Mouse (Mus musculus): Measurements from ENCODE around the gene Cd180.

The Cd180 gene

GRCm38 (mm10) chr13:102739720-102740535 lies 46.6 kb downstream of the Cd180 start:
- no peak for DNase-seq (ENCODE audit: low spot score)

DNA sequence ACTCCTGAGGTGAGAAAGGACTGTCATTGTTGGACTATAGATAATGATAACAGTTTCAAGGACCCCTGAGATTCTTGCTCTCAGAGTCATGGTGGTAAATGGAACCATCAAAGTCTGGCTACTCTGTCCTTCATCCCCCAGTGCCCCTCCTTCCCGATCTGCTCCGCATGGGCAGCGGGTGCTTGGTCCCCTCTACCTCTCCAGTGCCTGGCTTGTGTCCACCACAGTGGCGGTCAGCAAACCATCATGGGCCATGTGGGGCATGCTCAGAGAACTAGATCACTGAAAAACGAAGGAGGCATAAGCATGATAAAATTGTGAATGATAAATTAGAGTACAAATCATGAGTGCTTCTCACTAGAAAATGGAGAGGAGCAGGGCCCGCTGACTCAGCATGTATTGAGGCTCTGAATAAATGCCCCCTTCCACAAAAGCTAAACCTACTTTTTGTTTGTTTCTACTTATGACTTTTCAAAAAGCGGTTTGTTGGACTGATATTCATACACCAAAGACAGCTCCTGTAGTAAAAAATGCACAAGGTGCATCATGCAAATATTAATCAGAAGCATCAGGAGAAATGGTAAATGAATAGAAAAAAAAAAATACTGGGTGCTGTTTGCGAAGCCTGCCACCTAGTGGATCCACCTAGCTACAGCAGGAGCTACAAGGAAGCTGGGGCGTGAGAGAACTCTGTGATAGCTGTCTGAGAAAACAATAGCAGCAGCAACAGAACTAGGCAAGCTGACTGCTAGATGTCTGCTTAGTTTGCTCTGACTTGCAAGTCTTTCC lies 51.3 kb downstream of the Cd180 start:
- DNase-seq (ENCODE audit: low spot score), result no peak

DNA sequence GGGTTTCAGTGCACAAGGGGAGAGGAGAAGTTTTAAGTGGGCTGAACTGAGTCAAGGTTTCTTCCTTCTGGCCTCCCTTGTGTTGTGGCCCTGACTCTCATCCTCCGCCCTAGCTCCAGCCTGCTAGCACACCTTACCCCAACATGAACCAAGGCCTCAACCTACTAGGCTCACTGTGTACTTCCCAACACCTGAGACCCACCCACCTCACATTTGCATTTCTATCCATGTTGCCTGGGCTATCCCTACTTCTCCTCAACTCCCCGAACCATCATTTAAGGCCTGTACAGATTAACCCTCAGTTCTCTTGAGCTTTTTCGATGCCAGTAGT lies 51.9 kb downstream of the Cd180 start:
- DNase-seq (ENCODE audit: low spot score), result no peak

- no peak for DNase-seq (ENCODE audit: low spot score)
These were observed 52.4 kb downstream of the Cd180 start for GRCm38 (mm10) chr13:102745626-102746342.

DNA sequence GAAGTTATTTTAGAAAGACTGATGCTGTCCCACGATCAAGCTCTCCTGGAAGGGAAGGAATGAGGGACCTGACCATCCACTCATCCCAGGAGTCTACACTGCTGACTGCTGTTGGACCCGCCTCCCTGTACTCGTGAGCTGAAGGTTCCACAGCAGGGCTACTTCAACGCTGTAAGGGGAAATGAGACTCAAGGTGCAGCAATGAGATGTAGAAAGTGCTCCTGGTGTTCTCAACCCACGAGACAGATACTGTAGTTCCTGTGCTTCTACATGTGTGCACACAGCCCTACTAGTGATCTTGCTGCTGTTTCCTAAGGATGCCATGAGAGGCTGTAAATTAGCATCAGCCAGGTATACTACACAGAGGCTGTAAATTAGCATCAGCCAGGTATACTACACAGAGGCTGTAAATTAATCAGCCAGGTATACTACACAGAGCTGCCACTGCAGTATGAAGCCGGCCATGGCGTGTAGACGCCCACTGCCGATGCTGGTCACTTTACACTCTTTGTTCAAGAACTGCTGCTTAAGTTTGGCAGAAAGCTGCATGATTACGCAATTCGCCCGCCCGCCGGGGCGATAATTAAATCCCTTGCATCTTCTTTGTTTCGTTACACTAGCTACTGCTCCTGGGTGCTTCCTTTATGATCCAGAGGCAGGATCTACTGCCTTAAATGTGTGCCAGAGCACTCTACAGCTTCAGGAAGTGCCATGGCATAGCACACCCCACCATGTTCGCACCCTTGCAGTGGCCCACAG lies 53.6 kb downstream of the Cd180 start:
- no peak for DNase-seq (ENCODE audit: low spot score)

GRCm38 (mm10) chr13:102749194-102749593 lies 55.8 kb downstream of the Cd180 start:
- no peak for DNase-seq (ENCODE audit: low spot score)

GRCm38 (mm10) chr13:102749891-102750290 lies 56.5 kb downstream of the Cd180 start:
- DNase-seq (ENCODE audit: low spot score), result no peak

GRCm38 (mm10) chr13:102753714-102754556 lies 60.6 kb downstream of the Cd180 start:
- DNase-seq (ENCODE audit: low spot score), result no peak

DNA sequence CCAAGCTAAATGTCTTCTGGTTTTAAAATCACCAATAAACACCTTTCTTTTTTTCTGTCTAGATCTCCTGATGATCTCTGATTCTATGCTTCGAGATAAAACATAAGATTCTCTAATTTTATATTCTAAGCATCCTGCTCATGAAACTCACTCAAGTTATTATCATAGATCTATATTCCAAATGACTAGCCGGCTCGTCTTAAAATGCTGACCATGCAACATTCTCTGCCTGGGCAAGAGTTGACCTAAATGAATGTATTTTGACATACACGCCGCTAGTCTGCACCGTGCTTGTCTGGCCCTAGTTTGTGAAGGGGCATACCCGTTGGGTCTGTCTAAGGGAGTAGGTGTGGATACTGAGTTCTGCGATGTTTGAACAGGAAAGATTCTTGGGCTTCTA lies 61.8 kb downstream of the Cd180 start:
- DNase-seq (ENCODE audit: low spot score), result no peak

DNA sequence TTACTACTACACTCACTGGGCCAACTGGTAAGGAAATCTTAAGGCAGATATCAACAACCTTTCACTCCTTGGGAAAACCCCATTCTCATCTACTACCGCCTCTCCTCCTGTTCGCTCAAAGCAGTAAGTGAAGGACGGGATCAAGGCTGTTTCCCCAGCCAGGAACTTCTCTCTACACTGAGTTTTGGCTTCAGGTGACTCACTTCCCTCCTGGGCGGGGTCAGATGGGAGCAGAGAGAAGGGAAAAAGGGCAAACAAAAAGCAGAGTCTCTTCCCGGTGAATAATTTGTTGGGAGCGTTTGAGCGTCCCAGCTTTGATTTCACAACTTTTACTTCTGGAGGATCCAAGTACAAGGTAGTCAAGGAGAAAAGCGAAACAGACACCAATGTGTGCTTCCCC lies 62.7 kb downstream of the Cd180 start:
- DNase-seq (ENCODE audit: low spot score), result no peak

GRCm38 (mm10) chr13:102758021-102758420 lies 64.7 kb downstream of the Cd180 start:
- DNase-seq (ENCODE audit: low spot score), result no peak

GRCm38 (mm10) chr13:102761410-102761809 lies 68.1 kb downstream of the Cd180 start:
- no peak for DNase-seq (ENCODE audit: low spot score)

DNA sequence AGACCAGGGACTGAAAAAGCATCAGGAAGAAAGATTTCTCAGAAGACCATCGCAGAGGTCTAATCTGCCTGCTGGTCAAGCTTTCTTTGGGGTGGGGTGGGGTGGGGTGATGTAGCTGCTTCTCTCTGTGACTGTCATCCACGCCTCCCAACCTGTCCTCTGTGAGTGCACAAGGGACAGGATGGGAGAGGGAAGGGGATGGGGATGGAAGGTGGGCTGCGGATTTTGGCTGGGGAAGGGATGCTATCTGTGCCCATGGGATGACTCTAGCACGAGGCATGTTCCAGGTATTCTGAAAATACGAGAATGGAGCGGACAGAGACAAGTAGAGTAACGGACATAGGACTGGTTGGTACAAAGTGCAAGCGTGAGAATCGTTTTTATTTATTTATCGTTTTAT lies 68.8 kb downstream of the Cd180 start:
- DNase-seq (ENCODE audit: low spot score), result no peak

DNA sequence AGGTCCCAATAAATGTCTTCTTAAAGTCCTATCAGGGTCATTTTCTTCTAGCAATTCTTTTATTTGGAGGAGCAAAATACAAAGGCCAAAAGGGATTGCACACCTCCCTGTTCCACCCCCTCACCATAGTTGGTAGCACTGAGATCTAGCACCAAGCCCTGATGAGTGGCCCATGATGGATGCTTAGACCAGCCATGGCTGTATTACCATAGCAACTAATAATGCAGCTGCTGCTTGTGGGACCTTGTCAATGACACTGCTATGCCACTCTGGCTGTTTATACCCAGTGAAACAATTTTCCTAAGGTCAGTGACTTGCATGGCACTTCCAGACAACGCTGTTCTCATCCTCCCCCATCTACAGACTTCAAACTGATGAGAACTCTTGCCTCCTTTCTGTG lies 70.9 kb downstream of the Cd180 start:
- DNase-seq (ENCODE audit: low spot score), result no peak

DNA sequence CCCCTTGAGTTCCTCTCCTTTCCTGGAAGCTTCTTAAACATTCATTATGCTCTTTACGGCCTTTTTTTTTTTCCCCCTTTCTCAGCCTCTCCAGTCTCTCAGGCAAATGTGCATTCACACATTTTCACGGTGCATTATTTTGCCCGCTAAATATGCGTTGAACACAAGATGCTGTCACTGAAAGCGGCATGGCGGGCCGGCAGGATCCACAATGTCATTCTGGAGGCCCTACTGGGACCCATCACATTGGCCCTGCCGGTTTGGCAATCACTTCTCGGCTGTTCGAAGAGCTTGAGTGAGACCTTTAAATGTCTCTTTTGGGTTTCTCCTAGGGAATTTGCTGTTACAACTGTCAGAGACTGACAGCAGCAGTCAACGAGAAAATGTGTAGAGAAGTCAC lies 71.9 kb downstream of the Cd180 start:
- no peak for DNase-seq (ENCODE audit: low spot score)

- no peak for DNase-seq (ENCODE audit: low spot score)
These were observed 73.8 kb downstream of the Cd180 start for GRCm38 (mm10) chr13:102767110-102767509.

DNA sequence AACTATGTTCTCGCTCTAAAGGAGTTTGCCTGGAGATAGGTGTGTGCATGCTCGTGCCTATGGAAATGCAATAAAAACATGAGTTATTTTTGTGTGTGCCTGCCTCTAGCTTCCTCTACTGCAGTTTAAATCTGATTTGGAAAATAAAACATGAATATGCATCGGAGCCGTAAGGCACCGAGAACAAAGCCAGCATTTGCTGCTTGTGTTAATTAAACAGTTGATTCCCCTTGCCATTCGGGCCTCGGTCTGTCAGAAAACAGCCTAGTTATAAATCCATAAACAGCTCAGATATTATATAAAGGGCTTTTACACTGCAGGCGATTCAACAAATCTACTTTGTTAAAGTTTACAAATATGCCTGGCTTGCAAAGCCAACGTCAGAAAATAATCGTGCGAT lies 75.2 kb downstream of the Cd180 start:
- DNase-seq (ENCODE audit: low spot score), result no peak

DNA sequence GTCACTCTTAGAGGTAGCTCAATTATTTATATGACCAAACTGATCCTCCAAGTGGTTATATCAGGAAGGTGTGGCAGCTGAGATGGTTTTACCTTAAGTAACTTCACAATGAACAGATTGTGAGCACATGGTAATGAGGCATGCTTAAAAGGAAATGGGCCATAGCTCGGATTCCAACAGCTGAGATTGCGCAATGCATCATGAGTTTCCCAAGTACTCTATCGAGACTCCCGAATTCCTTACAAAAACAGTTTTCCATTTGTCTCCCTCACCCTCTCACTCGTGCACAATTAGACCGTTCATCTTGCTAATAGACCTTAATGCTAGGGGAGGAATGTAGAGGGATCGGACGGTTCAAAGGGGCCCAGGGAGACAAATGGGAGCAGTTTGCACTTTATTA lies 76.8 kb downstream of the Cd180 start:
- no peak for DNase-seq (ENCODE audit: low spot score)

DNA sequence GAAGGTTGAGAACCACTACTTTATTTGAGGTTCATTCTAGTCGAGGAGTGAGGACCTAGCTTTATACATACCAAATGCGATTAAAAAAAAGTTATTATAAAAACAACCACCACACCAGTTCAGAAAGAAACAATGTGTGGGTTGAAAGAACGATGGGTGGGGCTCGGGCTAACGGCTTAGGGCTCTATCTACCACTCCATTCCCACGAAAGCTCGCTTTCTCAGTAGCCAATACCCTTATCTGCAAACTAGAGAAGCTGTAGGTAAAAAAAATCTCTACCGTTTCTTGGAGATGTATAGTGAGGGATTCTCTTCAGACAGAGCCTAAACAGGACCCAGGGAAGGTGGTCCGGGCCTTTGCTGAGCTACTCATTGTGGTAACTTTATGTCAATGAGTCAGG lies 79.8 kb downstream of the Cd180 start:
- DNase-seq (ENCODE audit: low spot score), result no peak

DNA sequence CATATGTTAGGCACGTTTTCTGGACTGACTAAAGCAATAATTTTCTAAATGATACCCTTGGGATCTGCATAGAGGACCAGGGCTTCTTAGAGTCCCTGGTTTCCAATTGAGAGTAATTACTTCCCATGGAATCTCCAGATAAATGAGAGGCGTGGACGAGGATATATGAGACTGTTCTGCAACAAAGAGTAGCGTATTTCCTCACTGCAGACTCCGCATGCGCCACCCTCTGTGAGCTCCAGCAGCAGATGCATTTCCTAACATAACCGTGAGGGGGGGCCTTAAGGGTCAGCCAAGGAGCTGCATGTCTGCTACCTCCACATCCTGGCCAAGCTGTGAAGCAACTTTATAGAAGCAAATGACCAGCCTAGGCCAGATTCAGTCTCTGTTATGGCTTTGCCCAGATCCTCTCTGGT lies 81.4 kb downstream of the Cd180 start:
- no peak for DNase-seq (ENCODE audit: low spot score)

DNA sequence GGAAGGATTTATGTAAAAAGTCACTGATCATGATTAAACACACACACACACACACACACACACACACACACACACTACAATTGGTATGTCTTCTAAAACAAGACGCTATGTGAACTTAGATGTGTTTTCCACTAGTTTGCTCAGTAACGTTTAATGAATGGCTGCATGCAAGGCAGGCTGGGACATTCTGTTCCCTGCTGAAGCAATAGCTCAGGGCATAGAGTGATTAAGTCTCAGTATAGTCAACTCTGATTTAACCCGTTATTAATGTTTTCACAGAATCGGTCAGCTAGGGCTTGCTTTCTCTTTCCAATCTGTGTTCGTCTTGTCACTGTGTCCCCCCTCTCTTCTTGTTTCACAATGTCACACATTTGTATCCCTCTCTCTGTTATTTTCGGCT lies 82.1 kb downstream of the Cd180 start:
- no peak for DNase-seq (ENCODE audit: low spot score)

All from ovary, postnatal 10 days (tissue).